Mouse (Mus musculus) kidney, adult 2 months (tissue): ENCODE results near the gene Cox5b. TPM values are rescaled to one million over a fixed set of nuclear protein-coding genes. Genes with fewer than 3 reads are reported as not detected.
"Not testable (repeated sequence)": the region's sequence is repeated elsewhere in the genome, so short reads cannot be mapped to it uniquely, and the experiment has no call there.

Experiments used
- DNase-seq: peaks from one replicate; pipeline ENCODE4 v3.0.0; 2021
- H3K27ac ChIP-seq: fragments of 200-500 bp; 2 replicates; pipeline ENCODE4 v1.5.1; 2012; ENCODE audit warnings: low read depth, low read length, control low read depth, inconsistent platforms; ENCODE audit not compliant: insufficient read depth
- H3K27me3 ChIP-seq: fragments of 200-500 bp; replicated peaks from 2 replicates; pipeline ENCODE4 v1.6.1; 2012; ENCODE audit warnings: mild to moderate bottlenecking, moderate library complexity, low read length, inconsistent platforms; ENCODE audit not compliant: control insufficient read depth, insufficient read depth
- H3K36me3 ChIP-seq: fragments of 200-500 bp; 2 replicates; pipeline ENCODE4 v1.6.1; 2012; ENCODE audit warnings: mild to moderate bottlenecking, moderate library complexity, low read length, inconsistent platforms; ENCODE audit not compliant: control insufficient read depth, insufficient read depth
- H3K4me1 ChIP-seq: fragments of 200-500 bp; 2 replicates; pipeline ENCODE4 v1.6.1; 2011; ENCODE audit warnings: low read length; ENCODE audit not compliant: control insufficient read depth, insufficient read depth
- H3K4me3 ChIP-seq: fragments of 200-500 bp; 2 replicates; pipeline ENCODE4 v1.5.1; 2011; ENCODE audit warnings: mild to moderate bottlenecking, low read depth, low read length, control low read depth; ENCODE audit not compliant: insufficient read depth
- CTCF ChIP-seq: fragments of 200-500 bp; conservative IDR thresholded peaks from 2 replicates; pipeline ENCODE4 v1.5.1; 2011; ENCODE audit warnings: low read depth, mild to moderate bottlenecking, control low read depth, low read length, moderate library complexity, mixed read lengths; ENCODE audit not compliant: insufficient read depth, insufficient read length
- POLR2A ChIP-seq: fragments of 200-500 bp; IDR thresholded peaks from one replicate; pipeline ENCODE4 v1.6.1; 2011; ENCODE audit warnings: low read depth, low read length, control low read depth
- WGBS: fragments of 180-500 bp; shearing (Covaris S2); methylation state at CpG from one replicate; pipeline ENCODE4 v1.1.7; 2018; 5-methylcytosine and 5-hydroxymethylcytosine counted together
- polyA plus RNA-seq: library from polyadenylated mRNA; depleted of rRNA; stranded (reverse); fragments of >200 nt; gene quantifications from 2 replicates; pipeline ENCODE4 v1.2.3, GENCODE M21; 2012

Gene Cox5b
- polyA plus RNA-seq, 1 experiment = 1,565 TPM

DNA sequence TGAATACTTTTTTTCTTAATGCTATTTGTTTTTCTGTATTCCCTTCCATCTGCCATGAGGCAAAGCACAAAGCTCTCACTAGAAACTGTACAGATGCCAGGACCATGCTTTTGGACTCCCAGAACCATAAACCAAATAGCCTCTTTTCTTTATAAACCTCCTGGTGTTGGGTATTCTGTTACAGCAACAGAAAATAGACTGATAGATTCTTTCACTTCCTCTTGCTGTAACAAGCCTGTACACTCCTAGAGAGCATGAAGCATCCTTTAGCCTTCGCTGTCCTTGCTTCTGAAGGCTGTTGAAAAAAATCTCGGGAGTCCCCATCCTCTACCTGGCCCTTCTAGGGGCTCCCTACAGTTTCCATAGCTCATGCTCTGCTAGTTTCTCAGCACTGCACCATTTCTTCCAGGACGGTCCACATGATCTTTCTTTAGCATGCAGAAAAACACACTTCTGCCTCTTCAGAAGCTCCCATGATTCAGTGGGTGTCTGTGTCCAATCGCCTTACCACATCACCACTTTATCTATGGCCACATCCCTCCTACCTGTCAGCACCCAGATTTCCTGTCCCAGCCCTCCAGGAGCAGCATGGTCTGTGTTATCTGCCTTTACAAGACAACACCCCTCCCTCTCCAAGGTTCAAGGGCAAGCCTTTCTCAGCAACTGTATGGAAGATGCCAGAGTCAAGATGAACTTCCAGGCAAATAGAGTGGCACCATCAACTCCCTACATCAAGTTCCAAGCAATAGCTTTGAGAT lies 33.4 kb upstream of the Cox5b start:
- Histone ChIP-seq H3K4me1 (no peaks in the 10 kb centered on the region), H3K4me3 (no peak overlapping the region), H3K27me3 (no peaks in the 10 kb centered on the region), H3K36me3 (no peaks in the 10 kb centered on the region), H3K27ac (no peak overlapping the region)
- TF ChIP-seq POLR2A = no peak
- no peak for TF ChIP-seq CTCF
- DNase-seq = no peak
- 85% methylated on average over 4 of the region's 4 CpGs for WGBS

GRCm38 (mm10) chr1:36658621-36659399 lies 32.4 kb upstream of the Cox5b start:
- no peak overlapping the region for H3K27ac ChIP-seq
- no peak overlapping the region for H3K4me3 ChIP-seq
- no peak for TF ChIP-seq CTCF
- TF ChIP-seq POLR2A = no peak
- no peak for DNase-seq
- 86% methylated on average over 7 of the region's 7 CpGs for WGBS
- no peaks in the 10 kb centered on the region for H3K4me1 ChIP-seq
- no peaks in the 10 kb centered on the region for H3K27me3 ChIP-seq
- H3K36me3 ChIP-seq = no peaks in the 10 kb centered on the region

DNA sequence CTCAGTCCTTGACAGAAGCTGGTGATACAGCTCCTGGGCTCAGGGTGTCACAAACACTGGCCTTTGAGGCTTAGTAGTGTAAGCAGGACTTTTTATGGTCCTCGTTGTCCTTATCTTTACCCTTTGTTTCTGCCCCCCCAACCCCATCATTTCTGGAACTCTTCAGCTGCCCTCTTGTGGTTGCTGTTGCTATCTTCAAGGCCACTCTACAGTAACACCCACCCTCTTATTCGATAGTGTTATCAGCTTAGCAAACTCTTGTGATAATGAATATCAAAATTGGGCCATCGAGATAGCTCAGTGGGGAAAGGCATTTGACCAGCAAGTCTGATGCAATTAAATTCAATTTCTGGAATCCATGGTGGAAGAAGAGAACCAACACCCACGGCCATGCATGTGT lies 26.8 kb upstream of the Cox5b start:
- TF ChIP-seq POLR2A = no peak
- 0 out of 2 replicates have a peak, but pooled peaks have one; percentile 10 for TF ChIP-seq CTCF
- WGBS = 67% methylated on average over 4 of the region's 4 CpGs
- H3K4me1 ChIP-seq = no peaks in the 10 kb centered on the region
- DNase-seq = peak; percentile 27
- H3K36me3 ChIP-seq = no peaks in the 10 kb centered on the region
- H3K27ac ChIP-seq = no peak overlapping the region
- H3K4me3 ChIP-seq = no peak overlapping the region
- H3K27me3 ChIP-seq = no peaks in the 10 kb centered on the region

- peak; percentile 18 for DNase-seq
- H3K27me3 ChIP-seq = no peaks in the 10 kb centered on the region
- WGBS = 60% methylated on average over 11 of the region's 11 CpGs
- H3K36me3 ChIP-seq = no peaks in the 10 kb centered on the region
- H3K27ac ChIP-seq = no peak overlapping the region
- H3K4me3 ChIP-seq = no peak overlapping the region
- H3K4me1 ChIP-seq = no peaks in the 10 kb centered on the region
- no peak for TF ChIP-seq CTCF
- TF ChIP-seq POLR2A = no peak
Measured at GRCm38 (mm10) chr1:36665165-36665723, 26.0 kb upstream of the Cox5b start.

DNA sequence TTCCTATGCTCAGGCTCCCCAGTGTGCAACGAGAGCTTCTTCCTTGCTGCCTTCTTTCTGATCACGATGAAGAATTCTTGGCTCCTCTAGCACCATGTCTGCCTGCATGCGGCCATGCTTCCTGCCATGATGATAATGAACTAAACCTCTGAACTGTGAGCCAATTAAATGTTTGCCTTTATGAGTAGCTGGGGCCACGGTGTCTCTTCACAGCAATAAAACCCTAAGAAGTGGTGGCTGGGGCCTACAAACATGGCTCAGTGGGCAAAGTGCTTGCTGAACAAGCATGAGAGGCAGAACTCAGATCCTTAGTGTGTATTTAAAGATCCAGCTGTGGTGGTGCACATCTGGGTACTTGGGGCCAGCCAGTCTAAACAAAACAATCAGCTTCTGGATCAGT lies 25.3 kb upstream of the Cox5b start:
- no peak for DNase-seq
- TF ChIP-seq POLR2A (no peak), CTCF (no peak)
- Histone ChIP-seq H3K36me3 (no peaks in the 10 kb centered on the region), H3K27me3 (no peaks in the 10 kb centered on the region), H3K27ac (no peak overlapping the region), H3K4me1 (no peaks in the 10 kb centered on the region), H3K4me3 (no peak overlapping the region)
- 67% methylated on average over 4 of the region's 4 CpGs for WGBS

GRCm38 (mm10) chr1:36668007-36668406 lies 23.2 kb upstream of the Cox5b start:
- 79% methylated on average over 4 of the region's 4 CpGs for WGBS
- not testable (repeated sequence) for H3K36me3 ChIP-seq, H3K27me3 ChIP-seq, DNase-seq, H3K27ac ChIP-seq, H3K4me3 ChIP-seq, H3K4me1 ChIP-seq

DNA sequence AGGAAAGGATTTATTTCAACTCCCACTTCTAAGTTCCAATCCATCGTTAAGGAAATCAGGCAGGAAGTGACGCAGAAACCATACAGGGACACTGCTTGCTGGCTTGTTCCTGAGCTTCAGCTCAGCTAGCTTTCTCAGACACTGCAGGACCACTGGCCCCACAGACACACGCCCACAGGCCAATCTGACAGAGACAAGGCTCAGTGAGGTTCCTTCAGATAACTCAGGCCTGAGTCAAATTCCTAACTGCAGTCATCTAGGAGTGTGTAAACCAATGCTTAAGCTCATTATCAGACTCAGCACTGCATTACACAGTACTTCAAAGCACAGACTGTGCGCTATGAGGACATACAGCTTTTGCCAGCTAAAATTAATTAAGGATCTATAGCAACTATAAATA lies 21.0 kb upstream of the Cox5b start:
- Histone ChIP-seq H3K36me3 (no peaks in the 10 kb centered on the region), H3K4me3 (no peak overlapping the region), H3K27me3 (no peaks in the 10 kb centered on the region), H3K27ac (no peak overlapping the region), H3K4me1 (no peaks in the 10 kb centered on the region)
- no peak for TF ChIP-seq POLR2A
- no peak for TF ChIP-seq CTCF
- DNase-seq = no peak
- WGBS = 67% methylated on average over 4 of the region's 4 CpGs
